Mouse (Mus musculus) G1E (cell line): ENCODE data around the gene Eme2. TPM values are rescaled to one million over a fixed set of nuclear protein-coding genes. Genes with fewer than 3 reads are reported as not detected.

Source experiments
- ATAC-seq: 2 replicates; pipeline ENCODE4 v1.8.0; 2016; ENCODE audit warnings: mild to moderate bottlenecking; ENCODE audit not compliant: insufficient number of reproducible peaks, poor library complexity, low FRiP score, severe bottlenecking; ENCODE audit errors: extremely low read depth
- DNase-seq: peaks from one replicate; pipeline ENCODE4 v3.0.0; 2012; ENCODE audit warnings: low spot score
- H3K27me3 ChIP-seq: 2 replicates; pipeline ENCODE4 v1.6.1; 2012; ENCODE audit warnings: mild to moderate bottlenecking, low read length, inconsistent platforms; ENCODE audit not compliant: insufficient read depth
- H3K36me3 ChIP-seq: replicated peaks from 2 replicates; pipeline ENCODE3; 2012; ENCODE audit warnings: mild to moderate bottlenecking, inconsistent platforms
- H3K4me1 ChIP-seq: 2 replicates; pipeline ENCODE4 v1.6.1; 2012; ENCODE audit warnings: low read depth, low read length, inconsistent platforms, mixed read lengths; ENCODE audit not compliant: insufficient read depth
- H3K4me3 ChIP-seq: 2 replicates; pipeline ENCODE4 v1.5.1; 2012; ENCODE audit warnings: low read depth, mild to moderate bottlenecking, inconsistent platforms, low read length, moderate library complexity, mixed read lengths
- H3K9me3 ChIP-seq: replicated peaks from 2 replicates; pipeline ENCODE4 v1.6.1; 2012; ENCODE audit warnings: inconsistent platforms
- CTCF ChIP-seq: IDR thresholded peaks from 2 replicates; pipeline ENCODE4 v1.5.1; 2012; ENCODE audit warnings: low read depth, low read length, inconsistent platforms, mixed read lengths
- GATA1 ChIP-seq: IDR thresholded peaks from 2 replicates; pipeline ENCODE4 v1.6.1; 2012; ENCODE audit warnings: borderline replicate concordance, low read length, inconsistent platforms, mixed read lengths
- GATA2 ChIP-seq: IDR thresholded peaks from 2 replicates; pipeline ENCODE4 v1.6.1; 2012; ENCODE audit warnings: low read depth, low read length, inconsistent platforms, borderline replicate concordance
- POLR2AphosphoS5 ChIP-seq: IDR thresholded peaks from 2 replicates; pipeline ENCODE4 v1.6.1; 2012; ENCODE audit warnings: low read depth, low read length, inconsistent platforms; ENCODE audit not compliant: insufficient replicate concordance
- TAL1 ChIP-seq: conservative IDR thresholded peaks from 2 replicates; pipeline ENCODE4 v1.6.1; 2012; ENCODE audit warnings: low read depth, low read length, inconsistent platforms, mixed read lengths
- polyA plus RNA-seq: library from polyadenylated mRNA; stranded (reverse); fragments of >175 nt; gene quantifications from 2 replicates; pipeline ENCODE4 v1.2.3, GENCODE M21; 2012
- total RNA-seq, 2 experiments: library from RNA; stranded (forward) in 1 of 2; stranded (reverse) in 1 of 2; fragments of 200-1000 nt in 1 of 2; fragments of >200 nt in 1 of 2; fragmentation: Nextera tagmentation in 1 of 2; gene quantifications; 2 replicates each; pipeline ENCODE4 v1.2.3; 2014 to 2017

Gene Eme2
- total and polyA plus RNA-seq, 3 experiments: 6.5 to 19.4 (median 9.4) TPM

DNA sequence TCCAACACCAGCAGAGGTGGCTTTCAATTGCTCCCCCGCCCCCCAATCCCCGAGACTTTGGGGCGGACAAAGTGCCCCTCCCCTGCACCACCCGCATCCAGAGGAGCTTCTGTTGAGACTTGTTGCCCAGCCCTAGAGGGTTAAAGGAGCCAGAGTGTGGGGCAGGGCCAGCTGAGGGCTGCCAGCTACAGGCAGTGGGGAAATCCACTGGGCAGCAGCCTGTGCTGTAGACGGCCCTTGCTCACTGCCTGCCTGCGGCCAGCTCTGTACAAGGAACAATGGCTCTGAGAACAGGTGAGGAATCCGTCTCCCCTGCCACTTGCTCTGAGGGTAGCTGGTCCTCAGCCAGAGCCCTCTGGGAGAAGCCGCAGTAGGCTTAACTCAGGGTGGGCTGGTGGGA lies 16.4 kb downstream of the Eme2 start:
- no peak for TF ChIP-seq POLR2AphosphoS5
- no peak for TF ChIP-seq CTCF
- TF ChIP-seq TAL1: no peak
- TF ChIP-seq GATA1: no peak
- no peak for TF ChIP-seq GATA2
- no peak overlapping the region for H3K4me3 ChIP-seq
- ATAC-seq (no peak), DNase-seq (no peak)
- peaks cover 18% of the 10 kb centered on the region; the same call in 1 of the 2 replicates for H3K27me3 ChIP-seq
- H3K4me1 ChIP-seq: peaks cover 34% of the 10 kb centered on the region
- peaks cover 39% of the 10 kb centered on the region for H3K36me3 ChIP-seq
- no peaks in the 10 kb centered on the region for H3K9me3 ChIP-seq

DNA sequence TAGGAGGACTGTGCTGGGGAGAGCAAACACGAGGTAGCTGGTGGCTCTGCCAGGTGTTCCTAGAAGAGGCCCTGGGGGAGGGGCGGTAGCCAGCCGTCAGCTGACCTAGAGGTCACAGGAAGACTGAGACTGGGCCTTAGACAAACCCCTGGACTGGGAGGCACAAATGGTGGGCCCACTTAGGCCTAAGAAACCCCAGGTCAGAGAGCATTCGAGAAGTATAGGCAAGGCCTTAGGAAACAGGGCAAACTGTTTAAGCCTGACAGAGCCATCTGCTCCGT lies 16.8 kb downstream of the Eme2 start:
- Histone ChIP-seq H3K27me3 (peaks cover 18% of the 10 kb centered on the region; the same call in 1 of the 2 replicates), H3K4me1 (peaks cover 29% of the 10 kb centered on the region), H3K36me3 (peaks cover 35% of the 10 kb centered on the region), H3K4me3 (no peak overlapping the region; the same call in 1 of the 2 replicates), H3K9me3 (no peaks in the 10 kb centered on the region)
- DNase-seq: no peak
- ATAC-seq: no peak
- TF ChIP-seq GATA2 (no peak), CTCF (no peak), GATA1 (no peak), POLR2AphosphoS5 (no peak), TAL1 (no peak)

DNA sequence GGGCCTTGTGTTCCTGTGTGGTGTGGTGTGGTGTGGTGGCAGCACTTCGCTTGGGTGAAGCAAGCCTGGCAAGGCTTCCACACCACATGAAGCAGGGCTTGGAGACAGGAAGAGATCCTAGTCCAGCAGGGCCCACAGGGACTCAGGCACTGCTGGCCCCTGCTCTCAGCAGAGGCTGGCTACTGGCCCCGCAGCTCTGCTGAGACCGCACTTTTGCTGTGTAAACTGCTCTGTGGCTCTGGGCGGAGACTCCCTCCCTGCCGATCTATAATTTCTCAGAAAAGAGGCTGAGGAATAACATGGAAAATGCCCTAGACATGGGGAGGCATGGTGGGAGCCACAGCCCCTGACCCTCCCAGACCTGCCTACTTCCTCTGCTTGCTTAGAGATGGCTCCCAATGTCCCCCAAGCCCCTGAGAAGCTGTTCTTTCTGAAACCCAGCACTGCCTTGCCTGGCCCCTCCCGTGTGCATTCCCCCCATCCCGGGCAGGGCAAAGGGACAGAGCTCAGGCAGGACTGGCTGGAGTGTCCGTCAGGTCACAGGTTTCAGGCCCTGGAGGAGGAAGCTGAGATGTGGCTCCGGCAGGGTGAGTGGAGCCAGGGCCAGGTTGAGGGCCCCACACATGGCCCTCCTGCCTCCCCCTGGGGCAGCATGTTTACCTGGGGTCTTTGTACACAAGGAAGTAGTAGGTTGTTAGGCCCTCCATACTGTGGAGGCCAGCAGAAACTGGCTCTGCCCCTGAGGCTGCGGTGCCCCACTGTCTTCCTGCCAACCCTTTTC lies 17.4 kb downstream of the Eme2 start:
- no peak for ATAC-seq
- Histone ChIP-seq H3K4me1 (peaks cover 24% of the 10 kb centered on the region), H3K4me3 (no peak overlapping the region; the same call in 1 of the 2 replicates), H3K9me3 (no peaks in the 10 kb centered on the region), H3K36me3 (peaks cover 29% of the 10 kb centered on the region), H3K27me3 (peaks cover 18% of the 10 kb centered on the region; the same call in 1 of the 2 replicates)
- TF ChIP-seq POLR2AphosphoS5: no peak
- TF ChIP-seq GATA1: no peak
- no peak for TF ChIP-seq CTCF
- no peak for TF ChIP-seq GATA2
- no peak for TF ChIP-seq TAL1
- DNase-seq: no peak

GRCm38 (mm10) chr17:24874989-24875388 lies 19.9 kb downstream of the Eme2 start:
- no peaks in the 10 kb centered on the region for H3K9me3 ChIP-seq
- no peak for ATAC-seq
- H3K36me3 ChIP-seq: peaks cover 4% of the 10 kb centered on the region
- H3K4me3 ChIP-seq: no peak overlapping the region
- peaks cover 16% of the 10 kb centered on the region for H3K4me1 ChIP-seq
- TF ChIP-seq POLR2AphosphoS5 (no peak), TAL1 (no peak)
- H3K27me3 ChIP-seq: peaks cover 25% of the 10 kb centered on the region; the same call in 1 of the 2 replicates
- DNase-seq: no peak

DNA sequence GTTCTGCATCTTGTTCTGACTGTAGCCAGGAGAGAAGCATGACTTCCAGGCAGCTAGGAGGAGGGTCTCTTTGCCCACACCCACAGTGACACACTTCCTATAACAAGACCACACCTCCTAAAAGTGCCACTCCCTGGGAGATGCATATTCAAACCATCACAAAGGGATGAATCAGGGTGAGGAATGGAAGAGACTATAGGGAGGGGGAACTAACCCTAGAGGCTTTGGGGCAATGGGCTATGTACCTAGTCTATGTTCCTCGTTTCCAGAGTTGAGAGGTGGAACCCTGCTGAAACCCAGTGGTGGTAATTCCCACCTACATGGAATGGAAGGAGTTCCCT lies 20.5 kb downstream of the Eme2 start:
- H3K9me3 ChIP-seq: no peaks in the 10 kb centered on the region
- peaks cover 25% of the 10 kb centered on the region; the same call in 1 of the 2 replicates for H3K27me3 ChIP-seq
- no peak overlapping the region for H3K4me3 ChIP-seq
- no peak for DNase-seq
- no peak for ATAC-seq
- TF ChIP-seq POLR2AphosphoS5 (no peak), TAL1 (no peak), CTCF (no peak), GATA1 (no peak), GATA2 (no peak)
- H3K4me1 ChIP-seq: peaks cover 16% of the 10 kb centered on the region
- no peaks in the 10 kb centered on the region for H3K36me3 ChIP-seq

DNA sequence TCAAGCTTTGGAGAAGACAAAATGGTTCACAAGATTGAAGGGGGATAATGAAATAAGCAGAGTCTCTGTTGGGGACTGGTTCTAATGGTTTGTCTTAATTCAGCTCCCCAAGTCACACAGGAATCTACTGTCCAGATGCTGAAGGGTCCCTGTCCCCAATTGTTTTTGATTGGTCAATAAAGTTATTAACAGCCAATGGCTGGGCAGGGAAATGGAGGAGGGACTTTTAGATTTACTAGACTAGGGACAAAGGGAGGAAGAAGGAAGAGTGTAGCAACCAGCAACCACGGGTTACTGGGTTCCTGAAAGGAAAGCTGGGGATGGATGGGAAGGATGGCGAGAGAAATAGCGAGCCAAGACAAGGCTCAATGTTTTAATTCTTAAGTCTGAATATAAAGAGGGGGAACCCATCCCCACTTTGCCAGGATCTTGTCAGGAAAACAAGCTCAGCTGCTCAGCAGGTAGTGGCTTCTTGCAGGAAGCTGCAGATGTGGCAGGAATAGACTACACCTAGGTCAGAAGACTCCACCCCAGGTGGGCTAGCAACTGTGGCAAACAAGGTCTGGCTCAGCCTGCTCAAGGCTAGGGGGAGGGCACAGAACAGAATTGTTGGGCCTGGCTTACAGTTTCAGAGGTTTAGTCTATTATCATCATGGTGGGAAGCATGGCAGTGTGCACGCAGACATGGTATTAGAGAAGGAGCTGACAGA lies 21.0 kb downstream of the Eme2 start:
- Histone ChIP-seq H3K36me3 (no peaks in the 10 kb centered on the region), H3K4me3 (no peak overlapping the region), H3K9me3 (no peaks in the 10 kb centered on the region), H3K27me3 (peaks cover 25% of the 10 kb centered on the region; the same call in 1 of the 2 replicates), H3K4me1 (peaks cover 16% of the 10 kb centered on the region)
- TF ChIP-seq CTCF (no peak), GATA2 (no peak), TAL1 (no peak), POLR2AphosphoS5 (no peak), GATA1 (no peak)
- ATAC-seq (no peak), DNase-seq (no peak)
